Mouse (Mus musculus): ENCODE results near the gene Col25a1.

Col25a1 gene

DNA sequence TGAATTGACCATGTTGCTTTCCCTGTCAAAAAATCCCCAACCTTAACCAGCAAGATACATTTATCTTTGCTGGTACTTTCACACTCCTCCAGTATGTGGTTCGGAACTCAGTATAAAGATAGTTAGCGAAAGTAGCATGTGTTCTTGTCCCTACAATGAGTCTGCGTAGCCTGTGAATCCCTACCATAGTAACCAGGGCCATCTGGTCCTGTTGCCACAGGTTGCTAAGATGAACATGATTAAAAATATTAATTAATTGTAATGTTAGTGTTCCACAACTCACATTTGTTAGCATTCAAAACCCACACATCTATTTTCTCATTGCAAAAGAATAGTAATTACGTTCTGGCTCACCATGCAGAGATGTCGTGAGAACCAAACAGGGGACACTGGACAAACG lies 434.3 kb downstream of the Col25a1 start:
- no peak for DNase-seq (ENCODE audit: low read depth, low spot score)

GRCm38 (mm10) chr3:130568331-130569095 lies 437.2 kb downstream of the Col25a1 start:
- no peak for DNase-seq (ENCODE audit: low read depth, low spot score)

DNA sequence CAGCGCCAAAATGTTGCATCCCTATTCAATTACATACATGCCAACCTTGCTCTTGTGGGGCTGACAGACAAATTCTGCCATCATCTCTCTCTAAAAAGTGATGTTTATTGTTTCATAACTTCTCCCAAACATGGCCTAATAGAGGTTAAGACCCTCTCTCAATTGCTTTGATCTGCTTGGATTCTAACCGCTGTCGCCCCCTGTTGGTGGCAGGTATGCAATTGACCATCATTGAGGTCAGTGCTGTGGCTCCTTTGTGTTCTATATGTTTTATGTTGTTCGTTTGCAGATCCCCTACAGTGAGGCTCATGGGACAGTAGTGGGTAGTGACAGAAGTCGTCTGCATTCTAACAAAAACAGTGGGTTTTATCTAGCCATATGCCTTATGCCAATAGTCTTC lies 441.9 kb downstream of the Col25a1 start:
- no peak for DNase-seq (ENCODE audit: low read depth, low spot score)

- DNase-seq (ENCODE audit: low read depth, low spot score), result peak; percentile 29
Observed at GRCm38 (mm10) chr3:130574652-130575051, 443.4 kb downstream of the Col25a1 start.

GRCm38 (mm10) chr3:130576683-130577082 lies 445.4 kb downstream of the Col25a1 start:
- no peak for DNase-seq (ENCODE audit: low read depth, low spot score)

DNA sequence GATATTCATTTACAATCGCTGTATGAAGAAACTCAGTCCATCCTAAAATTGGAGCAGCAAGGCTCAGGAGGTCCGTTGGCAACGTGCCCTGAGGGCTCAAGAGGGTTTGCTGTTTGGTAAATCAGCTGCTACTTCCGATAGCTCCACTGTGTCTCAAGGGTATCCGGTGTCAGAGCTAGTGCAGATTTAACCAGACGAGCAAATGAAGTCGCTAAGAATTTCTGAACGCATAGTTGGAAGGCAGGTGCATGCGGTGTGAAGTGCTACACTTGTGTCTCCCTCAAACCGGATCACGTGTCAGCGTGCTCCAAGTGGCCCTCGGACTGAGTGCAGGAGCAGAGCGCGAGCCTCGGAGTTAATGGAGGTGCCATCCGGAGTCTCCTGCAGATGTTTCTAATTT lies 448.2 kb downstream of the Col25a1 start:
- no peak for DNase-seq (ENCODE audit: low read depth, low spot score)

GRCm38 (mm10) chr3:130581577-130581976 lies 450.3 kb downstream of the Col25a1 start:
- no peak for DNase-seq (ENCODE audit: low read depth, low spot score)

GRCm38 (mm10) chr3:130582903-130583664 lies 451.8 kb downstream of the Col25a1 start:
- DNase-seq (ENCODE audit: low read depth, low spot score), result no peak

GRCm38 (mm10) chr3:130584007-130584406 lies 452.7 kb downstream of the Col25a1 start:
- no peak for DNase-seq (ENCODE audit: low read depth, low spot score)

- DNase-seq (ENCODE audit: low read depth, low spot score), result no peak
Observed at GRCm38 (mm10) chr3:130595050-130595449, 463.7 kb downstream of the Col25a1 start.

- DNase-seq (ENCODE audit: low read depth, low spot score), result no peak
Observed at GRCm38 (mm10) chr3:130601491-130601890, 470.2 kb downstream of the Col25a1 start.

- DNase-seq (ENCODE audit: low read depth, low spot score), result no peak
Observed at GRCm38 (mm10) chr3:130607924-130608323, 476.6 kb downstream of the Col25a1 start.

DNA sequence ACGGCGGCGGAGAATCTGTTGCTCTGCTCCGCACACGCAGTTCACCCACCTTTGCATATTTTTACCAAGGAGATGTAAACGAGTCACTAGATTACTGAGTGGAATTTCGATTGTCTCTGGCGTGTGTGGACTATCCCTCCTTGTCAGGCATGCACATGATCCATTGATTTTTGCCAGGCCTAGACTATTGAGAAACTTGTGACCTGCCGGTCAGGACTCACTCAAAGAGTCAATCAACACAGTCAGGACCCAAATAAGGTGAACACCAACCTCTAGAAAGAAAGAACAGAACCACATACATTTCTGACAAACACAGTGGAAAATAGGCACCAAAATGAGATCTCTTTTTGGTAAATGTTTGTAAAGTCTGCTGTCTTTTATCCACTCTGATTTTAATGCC lies 483.1 kb downstream of the Col25a1 start:
- no peak for DNase-seq (ENCODE audit: low read depth, low spot score)

DNA sequence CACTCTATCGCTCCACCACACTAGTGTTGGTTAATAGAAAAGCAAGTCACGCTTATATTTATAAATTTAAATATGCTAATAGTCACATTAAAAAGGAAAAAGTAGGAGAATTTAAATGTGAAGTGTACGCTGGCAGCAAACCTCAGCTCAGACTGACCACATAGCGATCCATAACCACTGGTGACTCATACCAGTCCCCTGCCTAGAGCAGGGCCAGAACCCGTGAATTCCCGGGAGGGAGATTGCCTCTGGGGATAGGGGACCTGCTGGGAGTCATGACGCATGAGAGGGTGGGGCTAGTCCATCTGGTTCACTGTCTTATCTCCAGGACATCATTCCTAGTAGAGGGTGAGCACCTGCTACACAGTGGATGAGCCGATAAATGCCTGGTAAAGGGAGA lies 484.3 kb downstream of the Col25a1 start:
- no peak for DNase-seq (ENCODE audit: low read depth, low spot score)

DNA sequence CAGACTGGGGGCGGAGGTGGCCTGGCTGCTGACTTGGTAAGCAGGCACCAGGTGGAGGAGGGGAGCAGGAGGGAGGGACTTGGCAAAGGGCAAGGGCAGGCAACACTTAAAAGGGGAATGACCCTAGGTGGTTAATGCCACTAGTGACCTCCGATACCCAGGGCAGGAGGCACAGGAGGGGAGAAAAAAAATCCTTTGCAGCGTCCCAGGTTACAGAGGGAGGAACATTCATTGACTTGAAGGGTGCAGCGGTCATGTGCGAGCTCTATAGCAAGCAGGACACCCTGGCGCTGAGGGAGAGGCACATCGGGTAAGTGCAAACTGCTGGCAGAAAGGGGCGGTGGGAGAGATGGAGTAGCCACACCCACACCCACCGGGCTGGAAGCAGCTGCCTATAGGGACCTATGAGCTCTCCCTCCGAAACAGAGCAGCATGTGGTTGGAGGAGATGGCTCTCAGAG lies 486.2 kb downstream of the Col25a1 start, which contains the start of gene Etnppl:
TSS of gene Etnppl (plus strand) at position 10 of the 460 bp plus-strand sequence.
- no peak for DNase-seq (ENCODE audit: low read depth, low spot score)

GRCm38 (mm10) chr3:130620517-130621146 lies 489.3 kb downstream of the Col25a1 start:
- DNase-seq (ENCODE audit: low read depth, low spot score), result no peak

GRCm38 (mm10) chr3:130628358-130628757 lies 497.1 kb downstream of the Col25a1 start:
- no peak for DNase-seq (ENCODE audit: low read depth, low spot score)

- DNase-seq (ENCODE audit: low read depth, low spot score), result no peak
Observed at GRCm38 (mm10) chr3:130633859-130634258, 502.6 kb downstream of the Col25a1 start.

GRCm38 (mm10) chr3:130646110-130646810 lies 515.0 kb downstream of the Col25a1 start:
- DNase-seq (ENCODE audit: low read depth, low spot score), result no peak

Measured in embryo, embryonic 11.5 days (tissue).